Mouse (Mus musculus) activated CD4-positive, CD25-positive, alpha-beta regulatory T cell, adult 4 months (primary cell): Measurements from ENCODE around the gene Slc5a4b. TPM values are rescaled to one million over a fixed set of nuclear protein-coding genes. Genes with fewer than 3 reads are reported as not detected.
"Not testable (repeated sequence)": the region's sequence is repeated elsewhere in the genome, so short reads cannot be mapped to it uniquely, and the experiment has no call there.

Experiments
- ATAC-seq: one replicate; pipeline ENCODE4 v1.8.0; 2017
- polyA plus RNA-seq, 2 experiments: library from polyadenylated mRNA; unstranded; fragments of 100-300 nt; shearing (Covaris generic); gene quantifications; one replicate each; pipeline ENCODE4 v1.2.1; 2017

Slc5a4b gene
- polyA plus RNA-seq: not detected

GRCm38 (mm10) chr10:76110861-76111260, at the start of gene Slc5a4b:
Slc5a4b (minus strand) TSS chr10:76110961.
- no peak for ATAC-seq

- ATAC-seq: no peak
These were observed 47.2 kb upstream of the Slc5a4b start for GRCm38 (mm10) chr10:76158009-76158408.

DNA sequence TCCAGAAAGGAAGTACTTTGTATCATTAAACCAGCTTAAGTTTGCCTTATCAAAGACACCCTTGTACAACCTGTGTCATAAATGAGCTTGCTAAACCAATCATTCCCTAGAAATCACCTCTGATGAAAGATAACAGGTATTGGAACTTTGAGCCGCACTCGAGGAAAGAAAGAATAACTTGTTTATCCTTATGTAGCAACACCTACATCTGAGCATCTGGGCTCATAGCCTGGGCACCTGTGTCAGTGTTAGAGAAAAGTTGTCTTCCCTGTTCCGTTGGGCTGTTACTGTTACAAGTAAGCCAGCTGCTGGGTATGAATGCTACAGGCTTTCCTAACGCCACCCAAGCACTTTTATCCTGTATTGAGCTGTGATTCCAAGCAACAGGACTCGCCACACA, 46.8 kb upstream of the Slc5a4b start:
- ATAC-seq: no peak

DNA sequence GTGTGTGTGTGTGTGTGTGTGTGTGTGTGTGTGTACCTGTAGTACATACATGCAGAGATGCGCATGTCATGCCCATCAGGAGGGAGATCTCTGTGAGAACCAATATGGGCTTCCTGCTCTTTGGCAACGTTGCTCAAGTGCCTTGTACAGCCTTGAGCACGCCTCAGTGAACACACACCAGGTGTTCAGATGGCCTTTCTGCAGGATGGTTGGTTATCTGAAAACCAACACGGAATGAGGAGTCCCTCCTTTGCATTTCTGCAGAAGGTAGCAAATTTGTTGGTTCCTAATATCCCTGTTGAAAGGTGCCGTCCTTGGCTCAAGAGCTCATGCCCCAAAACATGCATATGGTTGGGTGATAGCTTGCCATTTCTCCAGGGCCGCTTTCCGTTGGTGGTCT, 45.1 kb upstream of the Slc5a4b start:
- no peak for ATAC-seq

GRCm38 (mm10) chr10:76147278-76147677, 36.5 kb upstream of the Slc5a4b start, which contains the start of gene Slc5a4a:
Slc5a4a (plus strand) TSS chr10:76147451.
- no peak for ATAC-seq

- ATAC-seq: no peak
These were observed 36.1 kb upstream of the Slc5a4b start for GRCm38 (mm10) chr10:76146846-76147245.

DNA sequence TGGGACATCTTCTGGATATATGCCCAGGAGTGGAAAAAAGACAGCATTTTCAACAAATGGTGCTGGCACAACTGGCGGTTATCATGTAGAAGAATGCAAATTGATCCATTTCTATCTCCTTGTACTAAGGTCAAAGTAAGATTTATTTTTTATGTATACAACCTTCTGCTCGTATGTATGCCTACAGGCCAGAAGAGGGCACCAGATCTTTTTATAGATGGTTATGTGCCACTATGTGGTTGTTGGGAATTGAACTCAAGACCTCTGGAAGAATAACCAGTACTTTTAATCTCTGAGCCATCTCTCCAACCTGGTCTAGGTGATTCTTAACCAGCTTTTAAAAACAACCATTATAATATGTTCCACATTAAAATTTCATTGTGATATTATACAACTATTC, 25.6 kb upstream of the Slc5a4b start:
- no peak for ATAC-seq

- ATAC-seq: no peak
These were observed 21.7 kb upstream of the Slc5a4b start for GRCm38 (mm10) chr10:76132506-76132905.

- ATAC-seq: no peak
These were observed 10.7 kb upstream of the Slc5a4b start for GRCm38 (mm10) chr10:76121495-76121894.

DNA sequence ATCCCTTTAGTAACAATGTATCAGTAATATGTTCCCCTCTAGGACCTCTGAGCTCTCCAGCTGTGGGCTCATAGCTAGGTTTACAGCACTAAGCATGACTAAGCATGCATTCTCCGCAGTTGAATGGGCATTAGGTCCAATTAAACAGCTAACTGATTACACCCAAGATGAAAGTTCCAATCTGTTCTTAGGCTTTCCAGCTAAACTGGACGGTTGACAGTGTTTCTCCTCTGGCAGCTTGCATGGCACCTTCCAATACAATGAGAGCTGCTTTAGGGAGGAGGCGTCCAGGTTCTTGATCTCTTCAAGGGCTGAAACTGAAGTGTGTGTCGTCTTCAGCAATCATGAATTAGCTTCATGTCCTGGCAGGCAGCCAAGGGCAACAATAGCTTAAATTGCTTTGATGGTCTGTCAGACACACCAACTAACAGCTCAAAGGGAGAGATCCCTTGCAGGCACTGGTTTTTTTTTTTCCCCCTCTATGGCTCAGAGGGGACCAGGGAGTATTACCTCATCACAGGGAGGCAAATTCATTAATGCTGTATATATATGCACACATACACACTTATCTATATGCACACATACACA, 9.5 kb upstream of the Slc5a4b start:
- ATAC-seq: no peak

- ATAC-seq: no peak
These were observed 8.0 kb upstream of the Slc5a4b start for GRCm38 (mm10) chr10:76118741-76119140.

- no peak for ATAC-seq
These were observed 7.2 kb upstream of the Slc5a4b start for GRCm38 (mm10) chr10:76117966-76118365.

DNA sequence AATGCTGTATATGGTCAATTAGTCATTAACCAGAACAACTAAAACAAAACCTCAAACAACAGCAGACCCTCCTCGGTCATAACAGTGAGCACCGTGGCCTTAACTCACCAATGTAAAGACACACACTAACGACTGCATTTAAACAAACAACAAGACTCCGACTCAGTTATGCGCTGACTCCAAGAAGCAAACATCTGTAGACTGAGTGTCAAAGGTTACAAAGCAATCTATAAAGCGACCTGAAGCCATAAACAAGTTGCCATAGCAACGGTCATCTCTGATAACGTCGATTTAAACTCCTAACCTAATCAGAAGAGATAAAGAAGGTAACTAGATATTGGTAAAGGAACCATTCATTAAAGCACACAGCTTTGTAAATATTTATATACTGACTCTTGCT, 13.4 kb downstream of the Slc5a4b start:
- ATAC-seq: no peak

GRCm38 (mm10) chr10:76096580-76096979, 14.2 kb downstream of the Slc5a4b start:
- no peak for ATAC-seq

- not testable (repeated sequence) for ATAC-seq
These were observed 33.8 kb downstream of the Slc5a4b start for GRCm38 (mm10) chr10:76077008-76077407.

GRCm38 (mm10) chr10:76072080-76072479, 38.7 kb downstream of the Slc5a4b start:
- ATAC-seq: not testable (repeated sequence)

DNA sequence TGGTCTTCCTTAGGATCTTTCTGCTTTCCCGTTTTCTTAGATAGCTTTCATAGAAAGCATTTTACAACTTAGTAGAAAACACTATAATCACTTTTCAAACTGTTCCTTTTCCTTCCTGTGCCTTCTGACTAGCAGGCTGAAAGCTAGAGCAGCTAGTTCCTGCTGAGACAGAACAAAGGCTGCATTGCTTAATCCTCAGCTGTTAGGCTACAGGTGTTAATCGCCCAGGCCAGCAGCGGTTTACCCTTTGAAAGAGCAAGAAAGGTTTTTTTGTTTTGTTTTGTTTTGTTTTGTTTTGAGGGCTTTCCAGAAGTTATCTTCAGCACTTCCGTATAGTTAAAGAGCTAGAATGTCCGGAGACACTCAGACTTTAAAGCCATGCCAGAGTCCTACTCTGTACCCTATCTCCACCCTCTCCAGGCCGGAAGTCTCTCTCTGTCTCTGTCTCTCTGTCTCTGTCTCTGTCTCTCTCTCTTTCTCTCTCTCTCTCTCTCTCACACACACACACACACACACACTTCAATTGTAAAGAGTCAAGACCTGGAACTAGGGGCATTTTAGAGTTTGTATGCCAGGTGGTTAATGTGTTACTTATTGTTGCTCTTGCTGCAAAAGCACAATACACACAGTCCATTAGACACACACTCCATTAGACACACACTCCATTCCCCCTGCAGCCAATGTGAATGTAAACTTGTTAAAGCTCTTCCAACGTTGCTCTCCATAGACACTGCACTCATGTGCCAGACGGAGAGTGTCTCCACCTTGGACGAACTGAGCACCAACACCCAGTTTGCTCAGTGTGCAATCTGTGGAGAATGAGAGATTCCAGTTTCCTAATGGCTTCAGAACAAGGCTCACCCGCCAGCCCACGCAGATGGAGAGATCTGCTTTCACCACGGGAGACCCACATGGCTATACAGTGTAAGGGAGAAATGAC, 42.8 kb downstream of the Slc5a4b start:
- no peak for ATAC-seq

DNA sequence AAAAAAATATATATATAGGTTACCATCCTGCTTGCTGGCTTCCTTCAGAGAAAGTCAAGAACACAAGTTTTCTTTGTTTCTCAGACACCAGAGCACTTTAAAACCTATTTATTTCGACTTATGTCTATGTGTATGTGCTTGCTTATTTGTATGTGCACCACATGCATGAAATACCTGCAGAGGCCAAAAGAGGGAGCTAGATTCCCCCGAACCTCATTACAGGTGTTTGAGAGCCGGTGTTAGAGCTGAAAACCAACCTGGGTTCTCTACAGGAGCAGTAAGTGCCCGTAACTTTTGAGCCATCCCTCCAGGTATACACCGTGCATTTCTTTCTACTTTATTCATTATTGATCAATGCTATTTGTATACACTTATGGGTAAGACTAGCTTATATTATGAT, 48.3 kb downstream of the Slc5a4b start:
- no peak for ATAC-seq

- ATAC-seq: no peak
These were observed 58.9 kb downstream of the Slc5a4b start for GRCm38 (mm10) chr10:76051860-76052259.

GRCm38 (mm10) chr10:76048967-76049366, 61.8 kb downstream of the Slc5a4b start:
- no peak for ATAC-seq

DNA sequence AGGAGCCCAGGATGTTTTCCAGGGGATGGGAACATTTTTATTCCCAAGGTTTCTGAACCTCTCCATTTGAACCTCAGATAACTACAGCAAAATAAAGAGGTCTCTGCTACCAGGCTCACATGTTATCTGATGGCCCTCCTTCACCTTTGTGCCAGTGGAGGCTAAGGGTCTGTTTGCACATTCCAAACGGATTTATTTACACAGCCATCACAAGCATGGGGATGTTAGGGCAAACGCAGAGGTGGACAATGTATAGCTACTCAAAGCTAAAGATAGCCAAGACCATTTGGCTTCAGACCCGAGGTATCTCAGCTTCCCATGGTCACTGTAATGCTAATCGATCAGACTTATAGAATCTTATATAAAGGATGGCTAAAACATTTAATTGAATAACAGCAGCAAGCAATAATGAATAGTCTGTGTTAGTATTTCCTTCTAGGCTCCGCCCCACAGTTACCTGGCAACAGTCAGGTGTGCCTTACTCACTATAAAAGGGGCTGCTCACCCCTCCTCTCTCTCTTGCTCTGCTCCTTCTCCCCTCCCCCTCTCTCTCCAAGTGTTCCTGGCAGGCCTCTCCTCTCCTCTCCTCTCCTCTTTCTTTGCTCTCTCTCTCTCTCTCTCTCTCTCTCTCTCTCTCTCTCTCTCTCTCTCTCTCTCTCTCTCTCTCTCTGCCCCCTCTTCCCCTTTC, 63.4 kb downstream of the Slc5a4b start:
- ATAC-seq: no peak

DNA sequence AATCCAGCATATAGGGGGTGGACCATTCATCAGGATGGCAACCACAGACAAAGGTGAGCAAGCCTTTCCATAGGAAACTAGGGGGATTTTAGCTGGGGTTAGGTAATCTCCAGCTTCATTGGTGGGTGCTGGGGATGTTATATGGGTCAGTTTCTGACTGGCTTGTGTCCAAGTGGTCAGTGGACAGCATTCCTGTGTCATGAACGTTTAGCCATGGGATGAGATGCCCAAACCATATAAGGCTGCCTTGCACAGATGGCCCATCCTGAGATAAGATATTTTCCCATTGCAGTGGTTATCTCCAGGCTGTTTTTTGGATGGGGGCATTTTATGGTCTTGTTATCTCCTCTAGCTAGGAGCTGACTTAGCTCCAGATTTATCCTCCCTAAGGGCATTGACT, 64.0 kb downstream of the Slc5a4b start:
- ATAC-seq: no peak

GRCm38 (mm10) chr10:76045343-76045742, 65.4 kb downstream of the Slc5a4b start:
- ATAC-seq: no peak
